Mouse (Mus musculus) liver, postnatal 0 days (tissue): ENCODE data around the gene Cd81.

Experiments
- CTCF ChIP-seq: sonication (generic); IDR thresholded peaks from 2 replicates; pipeline ENCODE4 v1.5.1; 2016; ENCODE audit warnings: antibody characterized with exemption, low read depth
- EP300 ChIP-seq: IDR thresholded peaks from 2 replicates; pipeline ENCODE4 v1.6.1; 2016; ENCODE audit warnings: antibody characterized with exemption, low read depth, mild to moderate bottlenecking

GRCm38 (mm10) chr7:143069751-143070400 lies 17.3 kb downstream of the Cd81 start:
- TF ChIP-seq CTCF (no peak), EP300 (no peak)
